Mouse (Mus musculus): ENCODE data around the gene Lamtor2. TPM values are rescaled to one million over a fixed set of nuclear protein-coding genes. Genes with fewer than 3 reads are reported as not detected.

Gene Lamtor2
- total RNA-seq, 2 experiments from 2014 or later, result 4.2 to 14.3 TPM

DNA sequence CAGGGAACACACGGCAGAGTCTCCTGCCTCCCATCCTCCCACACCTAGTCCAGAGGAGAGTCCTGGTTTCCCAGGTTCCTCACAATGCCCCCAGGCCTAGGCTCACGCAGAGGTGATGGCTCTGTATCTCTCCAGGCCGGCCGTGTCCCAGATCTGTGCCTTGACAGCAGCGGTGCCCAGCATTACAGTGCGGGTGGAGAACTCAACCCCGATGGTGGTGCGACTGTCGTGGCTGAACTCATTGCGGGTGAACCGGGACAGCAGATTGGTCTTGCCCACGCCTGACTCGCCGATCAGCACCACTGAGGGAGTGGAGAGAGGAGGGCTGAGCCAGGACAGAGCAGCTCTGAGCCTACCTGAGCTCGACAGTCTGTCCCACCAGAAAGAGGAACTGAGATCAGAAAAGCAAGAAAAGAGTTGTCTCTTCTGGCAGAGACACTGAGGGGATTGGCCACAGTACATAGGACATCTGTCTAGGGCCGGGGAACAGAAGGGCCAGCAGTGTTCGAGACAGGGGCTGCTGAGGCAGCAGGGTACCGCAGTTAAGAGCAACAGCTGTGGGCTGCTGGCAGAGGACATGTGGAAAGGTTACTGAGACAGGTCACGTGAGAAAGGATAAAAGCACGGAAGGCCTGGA lies 7.8 kb downstream of the Lamtor2 start:
- no peak for ATAC-seq (replicated peaks; ENCODE audit: low FRiP score, poor library complexity, severe bottlenecking)

DNA sequence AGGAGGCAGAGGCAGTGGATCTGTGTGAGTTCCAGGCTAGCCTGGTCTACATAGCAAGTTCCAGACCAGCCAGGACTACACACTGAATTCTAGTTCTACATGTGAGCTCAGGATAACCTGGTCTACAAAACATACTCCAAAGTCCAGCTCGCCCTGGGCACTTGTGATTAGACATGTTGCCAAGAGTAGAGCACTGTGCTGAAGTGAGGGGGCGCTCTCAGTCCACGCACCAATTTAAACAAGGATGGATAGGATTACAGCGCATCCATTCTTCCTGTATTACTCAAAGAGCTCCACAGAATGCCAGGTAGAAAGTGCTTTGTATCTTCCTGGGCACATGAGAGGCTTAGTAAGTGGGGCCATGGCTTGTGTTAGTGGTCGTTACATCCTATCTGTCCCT lies 8.4 kb downstream of the Lamtor2 start:
- ATAC-seq (replicated peaks; ENCODE audit: low FRiP score, poor library complexity, severe bottlenecking), result no peak

DNA sequence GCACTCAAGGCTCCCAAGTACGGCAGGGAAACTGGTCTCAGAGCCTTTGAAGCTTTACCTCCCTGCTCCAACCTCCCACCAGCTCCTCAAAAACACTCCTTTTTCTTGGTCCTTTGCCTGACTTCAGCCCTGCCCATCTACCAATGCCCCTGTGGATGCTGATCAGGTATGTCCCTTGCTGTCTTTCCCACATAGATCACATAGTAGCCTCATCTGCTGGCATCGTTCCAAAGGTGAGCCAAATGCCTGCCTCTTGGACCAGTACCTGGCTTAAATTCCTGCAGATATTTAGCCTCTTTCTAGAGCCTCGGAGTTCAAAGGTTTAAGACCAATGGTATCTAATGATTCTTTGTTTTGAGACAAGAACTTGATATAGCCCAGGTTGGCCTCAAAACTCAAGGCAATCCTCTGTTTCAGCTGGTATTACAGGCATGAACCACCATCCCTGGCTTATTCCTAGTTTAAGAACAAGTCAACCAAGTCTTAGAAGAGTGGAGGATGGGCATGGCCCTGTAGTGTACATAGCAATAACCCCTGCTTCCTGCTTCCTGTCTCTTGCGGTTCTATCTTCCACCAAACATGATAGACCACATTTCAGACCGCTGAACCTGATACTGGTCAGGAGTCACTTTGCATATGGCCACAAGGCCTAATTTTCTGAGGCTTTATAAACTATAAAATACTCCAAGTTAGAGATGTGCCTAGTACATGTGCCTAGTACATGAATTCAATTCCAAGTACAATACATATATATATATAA lies 9.0 kb downstream of the Lamtor2 start:
- ATAC-seq (replicated peaks; ENCODE audit: low FRiP score, poor library complexity, severe bottlenecking), result no peak

DNA sequence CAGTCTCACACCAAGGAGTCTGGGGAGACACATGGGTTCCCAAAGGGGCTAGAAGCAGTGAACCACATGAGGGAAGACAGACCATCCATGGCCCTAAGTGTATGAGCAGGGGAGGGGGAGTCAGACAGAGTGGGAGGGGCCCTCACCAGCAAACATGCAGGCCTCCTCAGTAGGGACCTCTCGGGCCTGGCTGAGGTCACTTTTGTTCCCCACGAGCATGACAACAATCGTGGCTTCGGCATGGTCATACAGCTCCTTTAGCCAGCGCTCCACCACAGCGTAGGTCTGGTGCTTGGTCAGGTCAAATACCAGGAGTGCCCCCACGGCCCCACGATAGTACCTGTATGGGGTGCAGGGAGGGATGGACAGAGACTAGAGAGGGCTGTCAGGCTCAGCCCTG lies 9.7 kb downstream of the Lamtor2 start:
- no peak for ATAC-seq (replicated peaks; ENCODE audit: low FRiP score, poor library complexity, severe bottlenecking)

DNA sequence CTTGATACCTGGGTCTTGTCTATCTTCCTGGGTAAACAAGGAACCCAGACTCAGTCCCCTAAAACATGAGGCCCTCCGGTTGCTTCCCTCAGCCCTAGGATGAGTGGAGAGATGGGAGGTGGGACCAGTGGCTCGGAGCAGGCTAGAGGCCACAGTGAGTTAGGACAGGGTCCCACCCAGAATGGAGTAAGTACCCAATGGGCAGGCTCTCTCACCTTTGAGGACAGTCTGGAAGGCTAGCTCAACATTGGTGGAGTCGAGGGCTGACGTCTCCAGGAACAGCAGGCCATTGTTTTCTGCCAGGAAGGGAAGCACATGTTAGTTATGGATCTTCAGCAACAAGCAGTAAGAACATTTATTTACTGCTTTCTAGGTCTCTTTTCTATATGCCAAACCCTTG lies 10.4 kb downstream of the Lamtor2 start:
- ATAC-seq (replicated peaks; ENCODE audit: low FRiP score, poor library complexity, severe bottlenecking), result no peak

DNA sequence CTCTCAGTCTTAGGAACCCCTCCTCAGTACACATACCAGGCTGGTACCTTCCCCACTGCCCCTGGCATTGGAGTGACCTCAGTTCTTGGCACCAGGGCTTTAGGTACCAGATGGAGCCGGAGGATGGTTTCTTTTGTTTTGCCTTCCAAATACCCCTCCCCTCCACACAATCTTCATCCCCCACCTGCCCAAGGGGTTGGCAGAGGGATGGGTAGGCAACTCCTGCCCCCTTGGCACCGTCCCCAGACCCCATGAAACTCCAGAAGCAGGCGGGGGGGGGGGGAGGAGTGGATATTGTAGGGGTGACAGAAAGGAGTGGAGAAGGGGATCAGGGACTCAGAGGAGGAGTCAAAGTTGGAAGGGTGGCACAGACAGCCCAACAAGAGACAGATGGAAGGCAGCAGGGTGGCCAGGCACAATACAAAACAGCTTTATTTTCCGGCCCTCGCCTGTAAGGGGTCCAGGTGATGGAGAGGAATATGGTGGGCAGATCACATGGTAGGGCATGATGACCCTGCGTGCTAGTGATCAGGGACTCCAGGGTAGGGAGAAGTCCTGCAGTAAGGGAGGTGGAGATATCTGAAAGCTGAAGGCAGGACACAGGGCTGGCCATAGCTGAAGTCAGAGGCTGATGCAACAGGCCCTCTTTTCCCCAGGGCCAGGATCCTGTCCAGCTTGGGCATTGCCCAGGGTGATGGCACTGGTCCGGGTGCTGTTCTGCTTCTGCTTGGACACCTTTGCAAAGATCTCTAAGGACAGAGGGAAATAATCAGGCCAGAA lies 11.1 kb downstream of the Lamtor2 start:
- no peak for ATAC-seq (replicated peaks; ENCODE audit: low FRiP score, poor library complexity, severe bottlenecking)

DNA sequence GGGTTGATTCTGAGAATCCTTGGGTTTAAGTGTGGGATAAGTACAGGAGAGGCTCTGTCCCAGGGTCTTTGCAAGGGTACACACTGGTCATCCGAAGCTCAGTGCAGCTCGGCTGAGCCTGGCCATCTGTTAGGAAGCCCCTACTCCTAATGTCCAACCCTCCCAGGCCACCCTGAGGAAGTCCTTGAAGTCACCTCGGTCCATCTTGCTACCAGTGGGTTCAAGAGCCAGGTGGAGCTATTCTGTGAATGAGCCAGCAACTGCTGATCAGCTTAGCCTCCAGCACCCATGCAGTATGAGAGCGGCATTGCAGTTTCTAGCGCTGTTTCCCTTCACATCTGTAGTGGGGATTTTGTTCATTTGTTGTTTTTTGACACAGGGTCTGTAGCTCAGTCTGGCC lies 12.8 kb downstream of the Lamtor2 start:
- no peak for ATAC-seq (replicated peaks; ENCODE audit: low FRiP score, poor library complexity, severe bottlenecking)

DNA sequence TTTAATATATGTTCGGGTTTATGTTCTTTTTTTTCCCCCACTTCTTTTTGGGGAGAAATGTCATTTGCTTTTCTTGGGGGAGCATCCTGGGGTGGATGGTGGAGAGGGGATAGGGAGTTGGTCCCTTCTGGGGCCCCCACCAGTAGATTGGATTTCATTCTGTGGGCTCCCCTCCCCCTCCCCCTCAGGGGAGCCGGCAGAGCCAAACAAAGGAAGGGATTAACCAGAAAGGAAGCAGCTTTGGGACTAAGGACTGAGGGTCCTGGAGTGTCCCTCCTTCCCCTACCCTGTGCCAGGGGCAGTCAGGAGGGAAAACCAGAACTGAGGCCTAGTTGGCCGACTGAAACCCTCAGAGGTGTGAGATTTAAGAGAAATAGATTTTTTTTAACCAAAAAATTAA lies 13.5 kb downstream of the Lamtor2 start:
- ATAC-seq (replicated peaks; ENCODE audit: low FRiP score, poor library complexity, severe bottlenecking), result no peak

DNA sequence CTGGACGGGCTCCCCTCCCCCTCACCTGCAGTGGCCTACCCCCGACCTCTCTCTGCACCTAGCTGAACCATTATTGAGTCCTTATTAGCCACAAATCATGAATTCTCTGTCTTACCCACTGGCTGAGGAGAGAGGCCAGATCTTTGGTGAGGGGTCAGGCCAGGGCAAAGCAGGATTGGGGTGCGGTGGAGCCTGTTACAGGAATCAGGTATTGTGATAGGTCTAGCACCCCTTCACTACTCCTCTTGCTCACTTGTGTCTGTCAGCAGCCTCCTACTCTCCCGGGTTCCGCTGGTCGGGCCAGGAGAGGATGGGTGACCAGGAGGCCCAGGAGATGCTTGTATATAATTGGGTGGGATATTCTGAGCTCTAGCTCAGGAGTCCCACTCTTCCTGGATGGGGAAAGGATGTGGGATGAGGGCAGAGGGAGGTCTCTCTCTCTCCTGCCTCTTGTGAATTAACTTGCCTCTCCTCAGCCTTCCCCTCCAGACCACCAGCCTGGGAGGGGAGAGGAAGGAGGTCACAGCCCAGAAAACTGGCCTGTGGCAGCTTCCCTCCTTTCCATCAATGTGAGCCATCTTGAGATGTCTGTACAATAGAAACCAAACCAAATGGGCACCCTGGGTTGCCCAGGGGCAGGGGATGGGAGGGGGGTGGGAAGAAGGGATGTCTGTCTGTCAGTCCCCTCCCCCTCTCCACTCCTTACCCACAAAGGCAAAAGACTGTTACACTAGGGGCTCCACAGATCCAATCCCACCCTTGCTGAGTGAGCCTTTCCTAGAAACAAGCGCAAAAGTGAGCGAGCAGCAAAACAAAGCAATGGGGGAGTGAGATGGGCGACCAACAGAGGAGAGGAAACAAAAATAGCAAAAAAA lies 14.4 kb downstream of the Lamtor2 start:
- no peak for ATAC-seq (replicated peaks; ENCODE audit: low FRiP score, poor library complexity, severe bottlenecking)

DNA sequence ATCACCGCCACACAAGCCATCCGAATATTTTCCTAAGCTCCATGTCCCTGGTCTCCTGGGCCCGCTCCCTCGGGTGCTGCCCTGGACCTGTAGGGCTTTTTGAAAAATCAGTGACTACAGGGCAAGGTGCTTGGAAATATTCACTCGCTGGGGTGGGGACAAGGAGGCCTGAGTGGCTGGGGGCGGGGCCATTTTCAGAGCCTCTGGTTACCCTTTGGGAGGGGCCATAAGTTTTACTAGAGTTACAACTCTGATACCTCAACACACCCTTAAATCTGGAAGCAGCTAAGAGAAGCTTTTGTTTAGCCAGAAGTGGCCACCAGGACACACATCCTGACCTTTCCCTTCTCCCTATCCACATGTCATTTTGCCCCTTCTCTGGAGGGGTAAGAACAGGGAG lies 15.7 kb downstream of the Lamtor2 start:
- no peak for ATAC-seq (replicated peaks; ENCODE audit: low FRiP score, poor library complexity, severe bottlenecking)

DNA sequence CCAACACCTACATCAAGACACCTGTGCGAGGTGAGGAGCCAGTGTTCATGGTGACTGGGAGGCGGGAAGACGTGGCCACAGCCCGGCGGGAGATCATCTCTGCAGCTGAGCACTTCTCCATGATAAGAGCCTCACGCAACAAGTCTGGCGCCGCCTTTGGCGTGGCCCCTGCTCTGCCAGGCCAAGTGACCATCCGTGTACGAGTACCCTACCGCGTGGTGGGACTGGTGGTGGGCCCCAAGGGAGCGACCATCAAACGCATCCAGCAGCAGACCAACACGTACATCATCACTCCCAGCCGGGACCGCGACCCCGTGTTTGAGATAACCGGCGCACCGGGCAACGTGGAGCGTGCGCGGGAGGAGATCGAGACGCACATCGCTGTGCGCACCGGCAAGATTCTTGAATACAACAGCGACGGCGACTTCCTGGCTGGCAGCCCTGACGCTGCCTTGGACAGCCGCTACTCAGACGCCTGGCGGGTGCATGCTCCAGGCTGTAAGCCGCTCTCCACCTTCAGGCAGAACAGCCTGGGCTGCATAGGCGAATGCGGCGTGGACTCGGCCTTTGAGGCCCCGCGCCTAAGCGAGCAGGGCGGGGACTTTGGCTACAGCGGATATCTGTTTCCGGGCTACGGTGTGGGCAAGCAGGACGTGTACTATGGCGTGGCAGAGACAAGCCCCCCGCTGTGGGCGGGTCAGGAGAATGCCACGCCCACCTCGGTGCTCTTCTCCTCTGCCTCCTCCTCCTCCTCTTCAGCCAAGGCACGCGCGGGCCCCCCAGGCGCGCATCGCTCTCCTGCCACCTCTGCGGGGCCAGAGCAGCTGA lies 16.6 kb downstream of the Lamtor2 start:
- no peak for ATAC-seq (replicated peaks; ENCODE audit: low FRiP score, poor library complexity, severe bottlenecking)

DNA sequence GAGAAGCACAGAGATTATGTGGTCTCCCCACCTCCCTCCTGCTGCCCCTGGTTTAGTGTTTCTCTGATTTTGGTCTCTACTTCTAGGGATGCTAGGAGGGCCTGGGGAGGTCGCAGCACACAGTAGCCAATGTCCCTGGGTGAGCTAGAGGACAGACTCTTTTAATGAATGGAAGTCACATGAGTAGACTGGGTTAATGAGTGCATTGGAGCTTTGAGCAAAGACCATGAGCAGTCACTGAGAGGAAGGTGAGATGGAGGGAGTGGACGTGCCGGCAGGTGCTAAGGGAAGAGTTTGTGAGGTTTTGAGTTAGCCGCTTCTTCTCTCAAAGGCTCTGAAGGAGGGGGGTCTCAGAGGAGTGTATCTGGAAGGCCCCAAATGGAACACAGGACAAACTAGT lies 17.3 kb downstream of the Lamtor2 start:
- no peak for ATAC-seq (replicated peaks; ENCODE audit: low FRiP score, poor library complexity, severe bottlenecking)

DNA sequence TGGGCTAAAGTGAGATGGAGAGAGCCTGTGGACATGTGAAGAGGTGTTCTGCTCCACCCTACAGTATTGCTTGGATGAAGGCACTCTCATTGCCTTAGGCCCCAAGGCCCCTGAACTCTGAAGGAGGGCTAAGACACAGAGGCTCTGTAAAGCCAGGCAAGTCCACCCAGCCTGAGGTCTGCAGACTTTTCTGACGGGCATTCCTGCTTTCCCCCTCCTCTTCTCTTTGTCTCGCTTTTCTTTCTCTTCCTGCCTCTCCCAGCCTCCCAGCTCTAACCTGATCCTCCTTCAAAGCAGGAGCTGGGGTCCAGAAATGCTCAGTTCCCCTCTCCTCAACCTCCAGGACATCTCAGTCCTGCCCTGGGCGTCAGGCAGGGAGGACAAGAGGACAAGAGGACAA lies 17.9 kb downstream of the Lamtor2 start:
- ATAC-seq (replicated peaks; ENCODE audit: low FRiP score, poor library complexity, severe bottlenecking), result no peak

DNA sequence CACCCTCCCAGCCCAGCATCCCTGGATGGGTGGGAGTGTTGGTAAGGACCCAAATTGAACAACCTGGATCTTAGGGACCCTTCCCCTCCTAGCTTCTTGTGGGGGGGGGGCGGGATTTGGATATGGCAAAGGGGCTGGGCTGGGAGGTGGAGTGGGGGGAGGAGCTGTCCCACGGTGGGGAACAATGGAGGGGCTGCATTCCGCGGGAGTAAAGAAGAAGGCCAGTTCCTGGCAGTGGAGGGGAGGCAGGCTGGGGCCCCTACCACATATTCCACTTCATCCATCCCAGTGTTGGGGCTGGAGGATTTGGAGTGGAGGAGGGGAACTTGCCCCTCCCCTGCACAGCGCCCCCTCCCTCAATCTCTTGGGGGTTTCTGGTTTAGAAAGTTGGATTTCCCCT lies 19.2 kb downstream of the Lamtor2 start:
- ATAC-seq (replicated peaks; ENCODE audit: low FRiP score, poor library complexity, severe bottlenecking), result no peak

DNA sequence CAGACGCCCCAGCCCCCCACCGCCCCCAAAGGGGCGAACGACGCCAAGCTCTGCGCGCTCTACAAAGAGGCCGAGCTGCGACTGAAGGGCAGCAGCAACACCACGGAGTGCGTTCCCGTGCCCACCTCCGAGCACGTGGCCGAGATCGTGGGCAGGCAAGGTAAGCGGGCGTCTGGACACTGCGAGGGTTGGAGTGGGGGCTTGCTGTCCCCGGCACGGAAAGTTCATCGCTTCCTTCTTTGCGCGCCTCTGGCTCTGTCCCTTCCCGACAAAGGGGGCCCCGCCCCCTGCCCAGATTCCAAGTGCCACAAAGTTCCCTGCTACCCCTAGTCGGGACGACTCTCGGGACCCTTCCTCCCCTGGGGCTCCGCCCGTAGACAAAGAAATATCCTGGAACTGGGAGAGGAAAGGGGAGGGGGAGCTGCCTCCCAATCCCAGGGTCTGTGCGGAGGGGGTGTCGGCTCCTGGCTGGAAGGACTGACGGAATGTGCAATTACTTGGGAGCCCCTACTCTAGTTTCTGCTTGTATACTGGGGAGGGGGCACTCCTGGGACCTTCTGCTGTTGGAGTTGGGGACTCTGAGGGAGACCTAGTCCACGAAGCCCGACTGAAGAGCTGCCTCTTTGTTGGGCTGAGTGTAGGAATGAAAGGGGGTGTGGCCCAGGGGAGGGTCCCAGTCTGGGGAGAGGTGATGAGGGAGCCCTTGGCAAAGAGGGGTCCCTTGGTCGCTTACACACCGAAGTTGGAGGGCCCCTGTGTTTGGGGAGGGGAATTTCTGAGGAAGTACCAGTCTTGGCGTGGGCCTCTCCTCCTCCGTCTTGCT lies 20.0 kb downstream of the Lamtor2 start:
- no peak for ATAC-seq (replicated peaks; ENCODE audit: low FRiP score, poor library complexity, severe bottlenecking)

DNA sequence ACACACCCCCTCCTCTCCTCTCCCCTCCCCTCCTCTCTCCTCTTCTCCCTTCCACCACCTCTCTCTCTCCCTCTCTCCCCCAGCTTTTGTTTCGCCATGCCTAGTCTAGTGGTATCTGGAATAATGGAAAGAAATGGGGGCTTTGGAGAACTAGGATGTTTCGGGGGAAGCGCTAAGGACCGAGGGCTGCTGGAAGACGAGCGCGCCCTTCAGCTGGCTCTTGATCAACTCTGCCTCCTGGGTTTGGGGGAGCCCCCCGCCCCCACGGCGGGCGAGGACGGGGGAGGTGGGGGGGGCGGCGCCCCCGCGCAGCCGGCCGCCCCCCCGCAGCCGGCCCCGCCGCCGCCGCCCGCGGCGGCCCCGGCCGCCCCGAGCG lies 20.6 kb downstream of the Lamtor2 start, which contains the start of gene Mex3a:
Mex3a (plus strand) TSS at position 97 of the 376 bp plus-strand sequence.
- ATAC-seq (replicated peaks; ENCODE audit: low FRiP score, poor library complexity, severe bottlenecking), result no peak

DNA sequence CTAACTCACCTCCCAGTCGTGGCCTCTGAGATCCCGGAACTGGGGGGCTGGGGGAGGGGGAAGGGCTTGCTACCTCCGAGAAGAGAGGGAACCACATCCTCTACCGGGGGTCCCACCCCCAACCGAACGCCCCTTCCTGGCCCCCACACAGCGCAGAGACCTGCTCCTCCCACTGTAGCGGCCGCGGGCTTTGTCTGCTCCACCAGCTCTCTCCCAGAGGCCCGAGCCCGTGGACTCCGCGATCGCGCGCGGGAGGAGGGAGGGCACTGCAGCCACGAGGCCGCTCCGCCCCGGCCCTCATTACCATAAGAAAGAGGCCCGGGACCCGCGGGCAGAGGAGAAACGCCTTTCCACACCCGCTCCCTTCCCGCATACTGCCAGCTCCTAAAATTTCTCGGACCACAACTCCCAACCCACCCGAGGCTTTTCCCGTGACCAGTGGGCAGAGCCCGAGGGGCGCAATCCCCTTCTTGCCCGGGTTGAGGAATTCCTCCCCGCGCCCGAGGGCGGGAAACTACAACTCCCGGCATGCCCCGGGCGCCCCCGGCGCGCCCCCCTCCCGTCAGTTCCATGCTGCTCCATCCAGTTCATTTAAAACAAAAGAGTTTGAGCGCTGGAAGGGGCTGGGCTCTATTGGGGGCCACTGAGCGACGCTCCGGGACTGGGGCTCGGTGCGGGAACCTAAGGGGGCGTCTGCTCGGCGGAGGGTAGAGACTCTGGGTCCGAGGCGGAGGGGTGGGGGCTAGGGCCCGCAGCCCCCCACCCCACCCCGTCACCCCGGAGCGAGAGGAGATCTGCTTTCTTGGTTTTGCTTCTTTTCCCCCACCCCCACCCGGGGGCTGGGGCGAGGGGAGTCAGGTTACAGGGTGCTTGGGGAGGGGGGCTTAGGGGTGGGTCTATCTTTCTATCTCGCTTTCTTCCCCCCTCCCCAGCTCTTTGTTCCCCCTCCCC lies 21.3 kb downstream of the Lamtor2 start:
- peak; percentile 38; the same call in 1 of the 2 replicates for ATAC-seq (replicated peaks; ENCODE audit: low FRiP score, poor library complexity, severe bottlenecking)
